Mouse (Mus musculus) embryo, embryonic 9.5 days (tissue): ENCODE data around the gene Mypop.

Source experiments
- DNase-seq: peaks from one replicate; pipeline ENCODE4 v3.0.0-alpha.2; 2017; ENCODE audit errors: extremely low spot score

The Mypop gene

GRCm38 (mm10) chr7:18989995-18990394 lies 1.1 kb upstream of the Mypop start:
- DNase-seq = peak; percentile 29

- DNase-seq = peak; percentile 35
Observed at GRCm38 (mm10) chr7:18991660-18992293, 732 bp downstream of the Mypop start.

- no peak for DNase-seq
Observed at GRCm38 (mm10) chr7:18992294-18992675, 1.2 kb downstream of the Mypop start.

GRCm38 (mm10) chr7:18993036-18993435 lies 2.0 kb downstream of the Mypop start:
- no peak for DNase-seq

DNA sequence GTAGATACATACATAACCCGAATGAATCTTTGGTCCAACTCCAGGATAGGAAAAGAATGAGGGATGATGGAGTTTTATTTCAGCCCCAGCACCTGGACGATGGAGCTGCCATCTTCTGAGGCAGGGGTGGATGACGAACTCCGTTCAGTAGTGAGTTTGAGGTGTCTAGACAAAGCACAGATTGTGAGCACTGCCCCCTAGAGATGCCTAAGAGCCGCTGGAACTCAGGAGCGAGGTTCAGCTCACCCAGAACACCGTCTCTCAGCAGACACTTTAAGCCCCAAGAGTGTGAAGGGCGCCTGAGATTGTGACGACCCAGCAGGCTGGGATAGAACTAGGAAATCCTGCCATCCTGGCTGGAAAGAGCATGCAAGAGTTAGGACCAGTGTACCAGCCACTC lies 7.8 kb downstream of the Mypop start:
- no peak for DNase-seq

DNA sequence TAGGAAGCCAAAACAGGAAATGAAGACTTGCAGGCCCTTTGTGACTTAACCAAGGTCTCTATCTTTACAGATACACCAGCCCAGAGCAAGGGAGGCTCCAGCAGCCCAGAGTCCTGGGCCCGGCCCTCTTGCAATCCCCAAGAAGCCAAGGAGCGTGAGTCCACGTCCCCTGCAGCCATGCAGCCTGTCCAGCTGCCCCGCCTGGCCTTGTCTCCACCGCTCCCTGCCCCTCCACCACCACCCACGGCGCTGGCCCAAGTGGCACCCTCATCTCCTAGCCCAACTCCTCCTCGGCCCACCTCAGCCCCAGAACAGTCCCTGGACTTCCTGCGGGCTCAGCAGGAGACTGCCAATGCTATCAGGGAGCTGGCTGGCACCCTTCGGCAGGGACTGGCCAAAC lies 9.4 kb downstream of the Mypop start:
- DNase-seq = no peak

GRCm38 (mm10) chr7:19001066-19001806 lies 10.2 kb downstream of the Mypop start:
- peak; percentile 63 for DNase-seq

DNA sequence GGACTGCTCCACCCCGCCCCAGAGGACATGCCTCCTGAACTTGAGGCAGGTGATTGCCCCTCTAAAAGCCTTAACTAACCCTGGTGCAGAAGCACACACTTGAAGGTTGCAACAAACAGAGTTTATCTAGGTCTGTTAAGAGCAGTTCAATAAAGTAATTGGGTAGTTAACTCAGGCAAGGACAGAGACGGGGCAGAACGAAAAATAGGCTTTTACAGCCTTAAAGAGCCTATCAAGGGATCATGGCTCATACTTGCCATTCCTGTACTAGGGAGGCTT lies 10.7 kb downstream of the Mypop start:
- DNase-seq = no peak

- no peak for DNase-seq
Observed at GRCm38 (mm10) chr7:19002115-19002514, 11.1 kb downstream of the Mypop start.

DNA sequence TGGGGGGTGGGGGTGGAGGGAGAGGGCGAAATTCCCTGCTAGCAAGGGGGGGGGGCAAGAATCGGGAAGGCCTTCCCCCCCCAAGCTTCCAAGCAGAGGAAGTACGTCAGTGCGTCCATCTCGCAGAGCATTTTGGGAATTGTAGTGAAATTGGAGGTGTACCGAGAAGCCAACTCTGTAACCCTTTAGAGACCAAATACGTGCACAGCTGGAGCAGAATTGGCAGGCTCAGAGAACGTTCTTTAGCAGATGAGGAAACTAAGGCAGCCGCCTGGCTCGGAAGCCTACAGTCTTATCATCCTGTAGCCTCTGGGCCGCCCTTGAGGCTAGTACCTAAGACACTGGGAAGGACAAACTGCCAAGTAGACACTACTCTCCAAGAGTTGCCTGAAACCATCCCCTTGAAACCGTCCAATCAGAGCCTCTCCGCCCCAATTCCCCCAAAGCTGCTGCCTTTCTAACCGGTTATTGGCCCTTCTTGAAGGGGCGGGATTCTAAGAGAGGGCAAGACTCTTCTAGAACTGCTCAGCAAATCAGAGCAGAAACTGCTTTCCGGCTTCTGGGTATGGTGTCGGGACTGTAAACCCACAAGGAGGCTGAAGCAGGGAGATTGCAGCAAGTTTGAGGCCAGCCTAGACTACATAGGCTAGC lies 11.9 kb downstream of the Mypop start:
- DNase-seq = peak; percentile 85

GRCm38 (mm10) chr7:19003902-19004630 lies 13.0 kb downstream of the Mypop start, which contains the start of gene Irf2bp1:
Gene Irf2bp1, plus strand, starts transcription at chr7:19004044.
- peak; percentile 94 for DNase-seq

GRCm38 (mm10) chr7:19004631-19005079 lies 13.6 kb downstream of the Mypop start:
- peak; percentile 49 for DNase-seq

- DNase-seq = no peak
Observed at GRCm38 (mm10) chr7:19005417-19006121, 14.5 kb downstream of the Mypop start.

- DNase-seq = peak; percentile 87
Observed at GRCm38 (mm10) chr7:19006476-19006875, 15.4 kb downstream of the Mypop start.

GRCm38 (mm10) chr7:19007026-19007977 lies 16.3 kb downstream of the Mypop start:
- no peak for DNase-seq

GRCm38 (mm10) chr7:19010581-19010980 lies 19.5 kb downstream of the Mypop start:
- no peak for DNase-seq

- DNase-seq = peak; percentile 55
Observed at GRCm38 (mm10) chr7:19012025-19012621, 21.1 kb downstream of the Mypop start.

- no peak for DNase-seq
Observed at GRCm38 (mm10) chr7:19012882-19013281, 21.8 kb downstream of the Mypop start.

- DNase-seq = no peak
Observed at GRCm38 (mm10) chr7:19014452-19014851, 23.4 kb downstream of the Mypop start.

DNA sequence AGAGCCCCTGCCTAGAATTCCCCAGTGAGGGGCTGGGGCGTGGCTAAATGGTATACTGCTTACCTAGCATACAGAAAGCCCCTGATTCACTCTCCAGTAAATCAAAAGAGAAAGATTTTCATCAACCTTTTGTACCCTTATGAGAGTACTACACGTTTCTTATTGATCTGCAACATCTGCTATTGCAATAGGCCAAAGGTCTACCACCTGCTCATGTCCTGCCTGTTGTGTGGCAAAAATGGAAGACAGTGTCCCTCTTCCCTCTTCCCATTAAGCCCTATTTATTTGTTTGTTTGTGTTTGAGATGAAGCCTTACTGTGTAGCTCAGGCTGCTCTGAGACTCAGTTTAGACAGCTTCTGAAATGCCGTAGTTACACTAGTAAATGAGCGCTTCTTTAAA lies 25.0 kb downstream of the Mypop start:
- DNase-seq = no peak
